Comparison of ENCODE assay signal across 8 mouse cellular contexts in genomic region chr14:20389446-20390079, GRCm38 (mm10). TPM values are rescaled to one million over a fixed set of nuclear protein-coding genes. Genes with fewer than 3 reads are reported as not detected.
DNase-seq lines count a peak whose midpoint lies in the region; ATAC-seq and TF ChIP-seq lines count a peak whose summit lies in the region.

No protein-coding gene starts in this region.

- peak overlapping the region; percentile 84 for H3K4me3 ChIP-seq in heart, embryonic 11.5 days (ENCODE audit: low read depth, low read length)
- peak overlapping the region; percentile 71 for H3K4me3 ChIP-seq in C2C12 (ENCODE audit: insufficient read depth, poor library complexity, severe bottlenecking)
- peak overlapping the region; percentile 86 for H3K4me3 ChIP-seq in forebrain, embryonic 15.5 days
- peak overlapping the region in 1 of 2 experiments; percentile 93; a peak in 2 of 4 replicates for H3K4me3 ChIP-seq in liver, embryonic 14.5 days (ENCODE audit: insufficient read depth in 1 of 2, low read depth in 2 of 2, low read length in 2 of 2)

- H3ac ChIP-seq in C2C12 (ENCODE audit: control insufficient read depth, insufficient read length, low read depth) = no peak overlapping the region

- H3K79me3 ChIP-seq in C2C12 (ENCODE audit: low read depth) = peaks cover 35% of the 10 kb centered on the region

- WGBS in heart, embryonic 11.5 days (ENCODE audit: insufficient replicate concordance) = 83% methylated on average over 8 of the region's 8 CpGs
- WGBS in forebrain, embryonic 15.5 days = 91% methylated on average over 8 of the region's 8 CpGs
- WGBS in liver, embryonic 14.5 days (ENCODE audit: insufficient replicate concordance) = 76% methylated on average over 8 of the region's 8 CpGs

- no peak overlapping the region for H3K9ac ChIP-seq in heart, embryonic 11.5 days (ENCODE audit: low read depth, low read length)
- H3K9ac ChIP-seq in forebrain, embryonic 15.5 days (replicated peaks) = peak overlapping the region; percentile 65
- H3K9ac ChIP-seq in liver, embryonic 14.5 days (replicated peaks) = peak overlapping the region; percentile 67

- peaks cover 61% of the 10 kb centered on the region for H3K79me2 ChIP-seq in C2C12 (ENCODE audit: control insufficient read depth, insufficient read depth)

- peaks cover 18% of the 10 kb centered on the region for H3K4me1 ChIP-seq in heart, embryonic 11.5 days (ENCODE audit: control insufficient read depth, insufficient read depth, low read length)
- peaks cover 43% of the 10 kb centered on the region for H3K4me1 ChIP-seq in forebrain, embryonic 15.5 days
- peaks cover 24 to 26% of the 10 kb centered on the region in 2 experiments for H3K4me1 ChIP-seq in liver, embryonic 14.5 days (replicated peaks; ENCODE audit: control insufficient read depth in 2 of 2, insufficient read depth in 2 of 2, low read length in 1 of 2)

- no peaks in the 10 kb centered on the region for H3K9me3 ChIP-seq in heart, embryonic 11.5 days (replicated peaks; ENCODE audit: control insufficient read depth, low read length)
- no peaks in the 10 kb centered on the region for H3K9me3 ChIP-seq in forebrain, embryonic 15.5 days
- no peaks in the 10 kb centered on the region for H3K9me3 ChIP-seq in liver, embryonic 14.5 days (ENCODE audit: control insufficient read depth, low read length)

- no peak overlapping the region for H3K27ac ChIP-seq in heart, embryonic 11.5 days (ENCODE audit: low read depth, low read length)
- no peak overlapping the region for H3K27ac ChIP-seq in forebrain, embryonic 15.5 days (replicated peaks)
- H3K27ac ChIP-seq in liver, embryonic 14.5 days = peak overlapping the region; percentile 75; the same call in 1 of the 2 replicates

- no peaks in the 10 kb centered on the region for H3K27me3 ChIP-seq in heart, embryonic 11.5 days (ENCODE audit: control insufficient read depth, insufficient read depth, low read length)
- H3K27me3 ChIP-seq in C2C12 (ENCODE audit: control insufficient read depth, insufficient read depth, insufficient read length) = no peaks in the 10 kb centered on the region
- no peaks in the 10 kb centered on the region for H3K27me3 ChIP-seq in forebrain, embryonic 15.5 days
- H3K27me3 ChIP-seq in liver, embryonic 14.5 days (ENCODE audit: control insufficient read depth, insufficient read depth, low read length) = no peaks in the 10 kb centered on the region

- peak overlapping the region; percentile 84 for H3K4me2 ChIP-seq in heart, embryonic 11.5 days
- peak overlapping the region; percentile 67 for H3K4me2 ChIP-seq in forebrain, embryonic 15.5 days (replicated peaks)
- peak overlapping the region; percentile 96 for H3K4me2 ChIP-seq in liver, embryonic 14.5 days (ENCODE audit: low read depth)

- ATAC-seq in heart, embryonic 11.5 days (replicated peaks; ENCODE audit: insufficient number of reproducible peaks, low FRiP score, low TSS enrichment) = no peak
- ATAC-seq in forebrain, embryonic 15.5 days (replicated peaks) = no peak
- no peak for ATAC-seq in liver, embryonic 14.5 days (ENCODE audit: insufficient read depth)

- DNase-seq in heart, adult 9 months (ENCODE audit: low spot score in 2 of 2) = no peak
- DNase-seq in liver, embryonic 14.5 days (ENCODE audit: low read depth in 3 of 3, low spot score in 3 of 3) = no peak
- DNase-seq in ovary, adult 18-20 months (ENCODE audit: low spot score) = no peak
- DNase-seq in urinary bladder, postnatal 10 days (ENCODE audit: low spot score) = no peak
- no peak for DNase-seq in frontal cortex, adult 2 months (ENCODE audit: extremely low spot score in 1 of 2, low spot score in 1 of 2)

- TF ChIP-seq CTCF in C2C12 (IDR thresholded peaks at IDR 0.05; ENCODE audit: control insufficient read depth, insufficient read depth, insufficient read length) = no peak
- TF ChIP-seq CTCF in liver, embryonic 14.5 days (IDR thresholded peaks at IDR 0.05; ENCODE audit: low read depth) = no peak

- no peak for TF ChIP-seq EP300 in liver, embryonic 14.5 days (IDR thresholded peaks at IDR 0.05; ENCODE audit: low read depth)

- peaks cover 5% of the 10 kb centered on the region; the same call in 1 of the 2 replicates for H3K36me3 ChIP-seq in heart, embryonic 11.5 days (ENCODE audit: control insufficient read depth, insufficient read depth, low read length)
- H3K36me3 ChIP-seq in C2C12 (ENCODE audit: control insufficient read depth, insufficient read depth) = peaks cover 55% of the 10 kb centered on the region
- H3K36me3 ChIP-seq in forebrain, embryonic 15.5 days = peaks cover 2% of the 10 kb centered on the region
- peaks cover 37% of the 10 kb centered on the region for H3K36me3 ChIP-seq in liver, embryonic 14.5 days (replicated peaks; ENCODE audit: control insufficient read depth, insufficient read depth, low read depth)

TF ChIP-seq in C2C12, 6 proteins besides CTCF, POLR2A, EP300 and RAD21:
- TF ChIP-seq CEBPB (IDR thresholded peaks at IDR 0.05; ENCODE audit: low read depth) (no peak), MYOG (IDR thresholded peaks at IDR 0.05; ENCODE audit: control insufficient read depth, extremely low read depth, insufficient read length) (no peak), MAX (IDR thresholded peaks at IDR 0.05) (no peak), USF1 (IDR thresholded peaks at IDR 0.05; ENCODE audit: low read depth) (no peak)

RNA-seq across cellular contexts. Expression of gene Dnajc9, which starts 0.9 kb away (rescaled TPM):
- polyA plus RNA-seq in heart, embryonic 11.5 days (2014; fragmentation: Nextera tagmentation; extraction: Ambion mirVana) = 76.4 and 104 TPM in 2 replicates
- polyA plus RNA-seq in C2C12 (2012; fragmentation: generic; extraction: Trizol) = 80.8 TPM
- polyA plus RNA-seq in forebrain, embryonic 15.5 days (2015; fragmentation: Nextera tagmentation; extraction: Ambion mirVana) = 186 and 196 TPM in 2 replicates
- polyA plus RNA-seq in liver, embryonic 14.5 days (2012; rRNA removed) = 30.0 and 76.3 TPM in 2 replicates
- polyA plus RNA-seq in liver, embryonic 14.5 days (2014; fragmentation: Nextera tagmentation; extraction: Ambion mirVana) = 94.5 and 103 TPM in 2 replicates
- 52.2 and 52.7 TPM in 2 replicates for polyA plus RNA-seq in frontal cortex, adult 2 months (2012; rRNA removed)

RNA-seq across cellular contexts. Expression of gene Mrps16, which starts 3.9 kb away (rescaled TPM):
- polyA plus RNA-seq in heart, embryonic 11.5 days (2014; fragmentation: Nextera tagmentation; extraction: Ambion mirVana) = 93.3 and 97.9 TPM in 2 replicates
- polyA plus RNA-seq in C2C12 (2012; fragmentation: generic; extraction: Trizol) = 97.2 TPM
- 55.8 and 58.2 TPM in 2 replicates for polyA plus RNA-seq in forebrain, embryonic 15.5 days (2015; fragmentation: Nextera tagmentation; extraction: Ambion mirVana)
- 19.0 and 22.9 TPM in 2 replicates for polyA plus RNA-seq in liver, embryonic 14.5 days (2012; rRNA removed)
- 58.1 and 61.0 TPM in 2 replicates for polyA plus RNA-seq in liver, embryonic 14.5 days (2014; fragmentation: Nextera tagmentation; extraction: Ambion mirVana)
- polyA plus RNA-seq in frontal cortex, adult 2 months (2012; rRNA removed) = 39.6 and 40.3 TPM in 2 replicates

RNA-seq across cellular contexts. Expression of gene Fam149b, which starts 41.6 kb away (rescaled TPM):
- 27.5 and 33.2 TPM in 2 replicates for polyA plus RNA-seq in heart, embryonic 11.5 days (2014; fragmentation: Nextera tagmentation; extraction: Ambion mirVana)
- polyA plus RNA-seq in C2C12 (2012; fragmentation: generic; extraction: Trizol) = 17.7 TPM
- 42.3 and 43.3 TPM in 2 replicates for polyA plus RNA-seq in forebrain, embryonic 15.5 days (2015; fragmentation: Nextera tagmentation; extraction: Ambion mirVana)
- 6.6 and 7.4 TPM in 2 replicates for polyA plus RNA-seq in liver, embryonic 14.5 days (2012; rRNA removed)
- polyA plus RNA-seq in liver, embryonic 14.5 days (2014; fragmentation: Nextera tagmentation; extraction: Ambion mirVana) = 6.8 and 8.2 TPM in 2 replicates
- polyA plus RNA-seq in frontal cortex, adult 2 months (2012; rRNA removed) = 56.6 and 58.7 TPM in 2 replicates

RNA-seq across cellular contexts. Expression of gene Ecd, which starts 41.6 kb away (rescaled TPM):
- polyA plus RNA-seq in heart, embryonic 11.5 days (2014; fragmentation: Nextera tagmentation; extraction: Ambion mirVana) = 39.6 and 43.7 TPM in 2 replicates
- polyA plus RNA-seq in C2C12 (2012; fragmentation: generic; extraction: Trizol) = 28.6 TPM
- polyA plus RNA-seq in forebrain, embryonic 15.5 days (2015; fragmentation: Nextera tagmentation; extraction: Ambion mirVana) = 50.1 and 54.9 TPM in 2 replicates
- polyA plus RNA-seq in liver, embryonic 14.5 days (2012; rRNA removed) = 12.4 and 15.6 TPM in 2 replicates
- 25.8 and 28.9 TPM in 2 replicates for polyA plus RNA-seq in liver, embryonic 14.5 days (2014; fragmentation: Nextera tagmentation; extraction: Ambion mirVana)
- polyA plus RNA-seq in frontal cortex, adult 2 months (2012; rRNA removed) = 30.9 and 31.3 TPM in 2 replicates
